Mouse (Mus musculus): ENCODE data around the gene Utrn.

- TF ChIP-seq CTCF (IDR thresholded peaks at IDR 0.05; ENCODE audit: extremely low read depth, insufficient read depth, insufficient read length, insufficient replicate concordance) (no peak), POLR2A (IDR thresholded peaks at IDR 0.05; ENCODE audit: low read depth, low read length) (no peak)
These were observed 195.9 kb downstream of the Utrn start for GRCm38 (mm10) chr10:12673309-12673708.

All from spleen, adult 2 months (tissue).